Comparison of ENCODE assay signal across 21 mouse cellular contexts in genomic region chr5:39804663-39805062, GRCm38 (mm10). TPM values are rescaled to one million over a fixed set of nuclear protein-coding genes. Genes with fewer than 3 reads are reported as not detected.
DNase-seq lines count a peak whose midpoint lies in the region; ATAC-seq and TF ChIP-seq lines count a peak whose summit lies in the region.
"Had no signal": no experiment of that assay in that cellular context is flagged by ENCODE, and none has a peak within 500 bp of the region (broad histone marks: within the 10 kb centered on the region; RNA-seq: fewer than 3 reads in every experiment).

No protein-coding gene starts in this region.

- in situ Hi-C loops in CH12.LX (cut with MboI; ENCODE audit: low pct_ligation_motif_present, low pct_unique_long_range_greater_than_20kb, low sequenced_read_pairs) = no loop called here

- H3K4me1 ChIP-seq in CH12.LX (ENCODE audit: control insufficient read depth in 1 of 2, insufficient read depth in 2 of 2) = no peaks in the 10 kb centered on the region
- H3K4me1 ChIP-seq: embryonic facial prominence, embryonic 13.5 days; embryonic facial prominence, embryonic 15.5 days; forebrain, embryonic 10.5 days had no signal

- no peak for TF ChIP-seq RAD21 in CH12.LX (IDR thresholded peaks at IDR 0.05; ENCODE audit: low read depth, low read length)

- no peaks in the 10 kb centered on the region for H3K79me2 ChIP-seq in CH12.LX (replicated peaks; ENCODE audit: control insufficient read depth, extremely low read depth, insufficient read depth, poor library complexity, severe bottlenecking)

- no peak overlapping the region for H3K4me2 ChIP-seq in CH12.LX (ENCODE audit: insufficient read depth, low read depth, poor library complexity, severe bottlenecking)
- H3K4me2 ChIP-seq: embryonic facial prominence, embryonic 13.5 days; embryonic facial prominence, embryonic 15.5 days; forebrain, embryonic 12.5 days had no signal

- no peaks in the 10 kb centered on the region for H3K9me3 ChIP-seq in CH12.LX (replicated peaks; ENCODE audit: low read length)
- H3K9me3 ChIP-seq: embryonic facial prominence, embryonic 13.5 days; embryonic facial prominence, embryonic 15.5 days; forebrain, embryonic 10.5 days; forebrain, embryonic 12.5 days had no signal

- H3K27ac ChIP-seq in CH12.LX (ENCODE audit: insufficient read depth, low read depth) = no peak overlapping the region
- H3K27ac ChIP-seq: embryonic facial prominence, embryonic 13.5 days; embryonic facial prominence, embryonic 15.5 days; forebrain, embryonic 10.5 days; forebrain, embryonic 12.5 days had no signal

- no peak overlapping the region for H3K4me3 ChIP-seq in CH12.LX (replicated peaks in 1 of 3; ENCODE audit: low read depth in 2 of 3, low read length in 2 of 3, poor library complexity in 1 of 3)
- H3K4me3 ChIP-seq: embryonic facial prominence, embryonic 13.5 days; embryonic facial prominence, embryonic 15.5 days; erythroblast, embryonic 14.5 days; forebrain, embryonic 10.5 days; forebrain, embryonic 12.5 days had no signal

- H3K9ac ChIP-seq in CH12.LX (ENCODE audit: insufficient read depth, low read depth) = no peak overlapping the region
- H3K9ac ChIP-seq: embryonic facial prominence, embryonic 13.5 days; embryonic facial prominence, embryonic 15.5 days; forebrain, embryonic 12.5 days had no signal

- dilution Hi-C loops in CH12.LX (cut with MboI; ENCODE audit: extremely low pct_ligation_motif_present, extremely low pct_unique_long_range_greater_than_20kb, low sequenced_read_pairs) = no loop called here

- no peaks in the 10 kb centered on the region for H3K27me3 ChIP-seq in CH12.LX (replicated peaks)
- H3K27me3 ChIP-seq: embryonic facial prominence, embryonic 13.5 days; embryonic facial prominence, embryonic 15.5 days; forebrain, embryonic 12.5 days had no signal

- ATAC-seq in common myeloid progenitor, adult 5-6 weeks (replicated peaks; ENCODE audit: low read depth, poor library complexity, severe bottlenecking) = peak; percentile 36; the same call in 1 of the 2 replicates
- peak; percentile 31 for ATAC-seq in megakaryocyte progenitor cell, adult 5-6 weeks (replicated peaks; ENCODE audit: poor library complexity)
- ATAC-seq: CD4-positive, CD25-positive, alpha-beta regulatory T cell, adult 4 months had no signal

- no peak for TF ChIP-seq CTCF in CH12.LX (conservative IDR thresholded peaks at IDR 0.05 in 1 of 2, IDR thresholded peaks at IDR 0.05 in 1 of 2; ENCODE audit: low read depth in 2 of 2, low read length in 2 of 2)

- no peak for TF ChIP-seq EP300 in CH12.LX (IDR thresholded peaks at IDR 0.05; ENCODE audit: low read length)

- H3K36me3 ChIP-seq in CH12.LX (replicated peaks in 1 of 2; ENCODE audit: control insufficient read depth in 1 of 2, insufficient read depth in 1 of 2, low read length in 1 of 2) = no peaks in the 10 kb centered on the region
- H3K36me3 ChIP-seq: embryonic facial prominence, embryonic 13.5 days; embryonic facial prominence, embryonic 15.5 days; forebrain, embryonic 10.5 days; forebrain, embryonic 12.5 days had no signal

- TF ChIP-seq POLR2A in CH12.LX (IDR thresholded peaks at IDR 0.05; ENCODE audit: low read depth, low read length) = no peak

- DNase-seq in CH12.LX (ENCODE audit: extremely low read depth) = peak; percentile 3
- DNase-seq in layer of hippocampus, postnatal 14 days (ENCODE audit: low spot score in 2 of 2) = no peak
- DNase-seq in adrenal gland, adult 8-10 months = no peak
- DNase-seq: adrenal gland, adult 2 months; adrenal gland, postnatal 14 days; adrenal gland, postnatal 36 days; B cell, adult 2 months; cerebellum, adult 11-12 months; cerebellum, adult 2 months; cerebellum, adult 9-10 months; cerebellum, postnatal 25 days; embryo, embryonic 11 days had no signal

TF ChIP-seq in CH12.LX, 34 proteins besides CTCF, POLR2A, EP300 and RAD21:
- TF ChIP-seq SMC3 (IDR thresholded peaks at IDR 0.05; ENCODE audit: low read depth, low read length) (no peak), MEF2A (IDR thresholded peaks at IDR 0.05; ENCODE audit: borderline replicate concordance, low read depth, low read length) (no peak), KAT2A (IDR thresholded peaks at IDR 0.05; ENCODE audit: insufficient replicate concordance, low read length) (no peak), RCOR1 (conservative IDR thresholded peaks at IDR 0.05; ENCODE audit: low read depth, low read length) (no peak), CHD1 (IDR thresholded peaks at IDR 0.05; ENCODE audit: low read depth, low read length) (no peak), E2F4 (IDR thresholded peaks at IDR 0.05; ENCODE audit: insufficient replicate concordance, low read depth, low read length) (no peak), IRF4 (IDR thresholded peaks at IDR 0.05; ENCODE audit: low read depth, low read length) (no peak), POLR2AphosphoS2 (IDR thresholded peaks at IDR 0.05; ENCODE audit: low read depth, low read length) (no peak), NRF1 (IDR thresholded peaks at IDR 0.05; ENCODE audit: low read depth, low read length) (no peak)

RNA-seq across cellular contexts. Expression of gene Hs3st1, which starts 49.4 kb away (rescaled TPM):
- 0.81 and 0.84 TPM in 2 replicates for total RNA-seq in CH12.LX (2012; rRNA removed)
- 2.7 and 2.8 TPM in 2 replicates for total RNA-seq in CH12.LX (2014; rRNA removed)
- 2.8 and 2.9 TPM in 2 replicates for polyA plus RNA-seq in CH12.LX (2012; ENCODE audit: insufficient read length, low read depth)
- 1.2 and 1.5 TPM in 2 replicates for total RNA-seq in common myeloid progenitor, adult 5-6 weeks (2017)
- not detected in 2 replicates for total RNA-seq in megakaryocyte progenitor cell, adult 5-6 weeks (2015)
- 0.42 TPM in 1 of 2 replicates, not detected in the other for total RNA-seq in megakaryocyte progenitor cell, adult 5-6 weeks (2017)
- total RNA-seq in layer of hippocampus, postnatal 14 days (2021) = 10 to 100 TPM; 26.3 to 29.3 TPM
- 10 to 100 TPM in 3 of 4 experiments, 1 to 10 TPM in 1; 7.9 to 26.0 (median 12.5) TPM for total RNA-seq in adrenal gland, adult 8-10 months (2022)
- total RNA-seq: MEL had no signal
- polyA plus RNA-seq: CD4-positive, CD25-positive, alpha-beta regulatory T cell, adult 4 months had no signal
